Mouse (Mus musculus): ENCODE measurements around the gene Pglyrp2.

Gene Pglyrp2

DNA sequence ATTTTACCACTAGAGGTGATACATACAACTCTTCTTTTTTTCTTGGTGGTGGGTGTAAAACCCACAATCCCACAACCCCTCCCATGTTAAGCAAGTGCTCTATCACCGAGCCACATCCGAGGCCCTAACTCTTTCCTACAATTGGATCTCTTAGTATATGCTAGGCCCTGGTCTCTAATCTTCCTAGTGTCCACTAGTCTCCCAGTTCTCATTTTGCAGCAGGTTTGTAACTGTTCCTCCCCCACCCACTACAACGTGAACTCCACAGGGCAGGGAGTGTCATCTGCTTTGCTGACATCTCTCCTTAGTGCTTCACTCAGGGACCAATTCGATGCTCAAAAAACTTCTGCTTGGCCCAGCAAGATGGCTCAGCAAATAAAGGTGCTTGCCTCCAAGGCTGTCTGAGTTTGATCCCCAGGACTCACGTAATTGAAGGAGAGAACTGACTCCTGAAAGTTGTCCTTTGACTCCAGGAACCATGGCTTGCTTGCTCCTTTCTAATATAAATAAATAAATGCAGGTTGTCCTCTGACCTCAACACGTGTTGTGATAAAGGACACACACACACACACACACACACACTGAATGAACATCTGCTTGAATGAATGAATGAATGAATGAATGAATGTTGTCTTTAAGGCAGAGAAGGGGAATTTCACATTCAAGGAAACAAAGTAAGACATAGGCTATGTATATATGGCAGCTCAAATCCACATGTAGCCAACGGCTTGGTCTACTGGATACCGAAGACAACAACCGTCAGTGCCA is 21.8 kb downstream of the Pglyrp2 start:
- no peak for DNase-seq

DNA sequence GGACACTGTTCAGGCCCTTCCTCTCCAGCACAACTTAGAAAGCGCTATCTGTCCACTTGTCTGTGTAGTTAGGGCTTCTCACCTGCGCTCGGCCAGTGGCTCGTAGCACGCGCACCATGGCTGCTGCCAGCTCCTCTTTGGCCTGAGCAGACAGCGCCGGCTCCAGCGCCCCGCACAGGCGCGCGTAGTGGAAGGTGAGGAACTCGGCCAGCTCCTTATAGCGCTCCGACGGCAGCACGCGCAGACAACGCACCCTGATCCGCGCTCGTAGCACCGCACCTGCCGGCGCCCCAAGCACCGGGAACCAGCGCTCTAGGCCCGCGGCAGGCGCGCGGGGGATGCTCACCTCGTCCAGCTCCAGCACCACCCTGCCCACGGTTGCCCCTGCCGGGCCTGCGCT is 27.7 kb downstream of the Pglyrp2 start:
- DNase-seq = no peak

DNA sequence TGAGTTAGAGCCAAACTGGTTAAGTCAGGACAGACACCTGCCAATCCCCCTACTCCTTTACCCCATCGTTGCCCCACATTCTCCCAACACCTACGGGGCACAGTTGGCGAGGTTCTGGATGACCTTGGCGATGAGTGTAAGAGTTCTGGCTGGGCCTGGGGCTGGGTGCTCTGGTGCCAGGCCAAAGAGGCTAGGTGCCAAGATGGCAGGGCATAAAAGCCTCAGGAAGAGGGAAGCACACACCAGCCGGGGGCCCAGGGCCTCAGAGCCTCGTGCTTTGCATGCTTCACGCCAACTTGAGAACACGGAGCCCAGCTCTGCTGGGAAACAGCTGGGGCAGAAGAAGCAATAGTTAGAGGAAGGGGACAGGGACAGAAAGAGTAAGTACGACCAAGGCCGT is 30.0 kb downstream of the Pglyrp2 start:
- DNase-seq = no peak

DNA sequence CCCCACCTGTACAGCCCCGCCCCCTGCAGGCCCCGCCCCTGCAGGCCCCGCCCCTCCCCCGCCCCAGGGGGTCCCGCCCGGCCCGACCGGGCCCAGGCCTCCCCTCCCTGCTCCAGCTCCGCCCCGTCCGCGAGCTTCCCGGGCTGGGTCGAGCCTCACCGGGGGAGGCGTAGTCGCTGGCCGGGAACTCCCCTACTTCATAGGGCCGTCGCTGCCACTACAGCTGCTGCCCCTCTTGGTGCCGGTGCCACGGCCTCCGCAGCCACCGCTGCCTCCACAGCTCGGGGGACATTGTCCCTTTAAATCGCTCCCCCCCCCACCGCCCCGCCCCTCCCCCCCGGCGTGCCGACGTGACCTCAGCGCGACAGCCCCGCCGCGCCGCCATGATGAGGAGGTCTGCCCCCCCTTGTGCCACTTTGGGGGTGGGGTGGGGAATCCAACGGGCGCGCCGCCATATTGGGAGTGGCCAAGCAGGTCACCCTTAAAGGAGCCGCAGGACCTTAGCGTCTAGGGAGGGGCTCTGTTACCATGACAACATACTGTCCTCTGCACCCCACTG is 34.8 kb downstream of the Pglyrp2 start, which contains the start of gene Wiz:
Gene Wiz (minus strand): TSS at position 339 of the 559 bp plus-strand sequence.
- DNase-seq = peak; percentile 94

DNA sequence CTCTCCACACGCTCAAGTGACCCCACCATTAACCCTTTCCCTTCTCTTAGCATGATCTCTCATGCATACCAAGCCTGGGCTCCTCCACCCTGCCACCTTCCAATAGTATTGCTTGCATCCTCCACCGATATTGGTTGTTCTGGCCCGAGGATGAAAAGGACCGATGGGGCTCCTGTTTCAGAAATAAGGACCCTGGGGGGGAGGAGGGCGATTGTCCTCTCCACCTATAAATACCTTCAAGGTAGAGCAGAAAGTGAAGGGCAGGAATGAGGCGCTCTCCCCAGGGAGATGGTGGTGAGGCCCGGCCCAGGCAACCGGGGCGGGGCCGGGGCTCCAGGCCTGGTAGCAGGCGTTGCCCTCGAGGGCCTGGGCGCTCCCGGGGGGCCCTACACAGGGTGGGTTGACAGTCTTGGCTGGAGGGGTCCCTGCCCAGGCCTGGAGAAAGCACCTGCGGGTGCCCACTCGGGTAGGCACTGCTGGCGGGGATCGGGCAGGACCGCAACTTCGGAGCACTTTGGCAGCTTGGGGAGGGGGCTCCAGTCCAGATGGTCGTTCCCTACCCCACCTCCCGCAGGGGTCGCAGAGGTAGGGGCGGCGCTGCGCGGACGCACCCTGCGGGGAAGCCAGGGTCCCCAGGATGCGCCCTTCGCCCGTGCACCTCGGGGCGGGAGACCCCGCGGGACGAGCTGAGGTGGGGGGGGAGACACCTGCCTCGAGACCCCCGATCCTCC is 35.4 kb downstream of the Pglyrp2 start:
- DNase-seq = peak; percentile 23

DNA sequence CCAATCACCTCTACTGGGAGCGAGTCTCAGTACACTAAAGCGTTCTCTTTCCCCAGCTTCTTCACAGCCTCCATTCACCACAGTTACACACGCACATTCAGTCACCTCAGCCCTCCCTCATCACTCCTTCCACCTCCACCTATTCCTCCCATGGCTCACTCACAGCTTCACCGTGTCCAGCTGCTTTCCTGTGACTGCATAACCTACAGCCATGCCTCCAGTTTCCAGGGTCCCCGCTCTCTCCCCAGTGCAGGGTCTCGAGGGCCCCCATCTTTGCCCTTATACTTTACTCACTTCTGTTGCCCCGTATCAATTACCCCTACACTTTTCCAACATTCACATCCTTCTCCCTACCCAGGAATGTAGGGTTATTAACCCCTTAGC is 36.0 kb downstream of the Pglyrp2 start:
- DNase-seq = no peak

DNA sequence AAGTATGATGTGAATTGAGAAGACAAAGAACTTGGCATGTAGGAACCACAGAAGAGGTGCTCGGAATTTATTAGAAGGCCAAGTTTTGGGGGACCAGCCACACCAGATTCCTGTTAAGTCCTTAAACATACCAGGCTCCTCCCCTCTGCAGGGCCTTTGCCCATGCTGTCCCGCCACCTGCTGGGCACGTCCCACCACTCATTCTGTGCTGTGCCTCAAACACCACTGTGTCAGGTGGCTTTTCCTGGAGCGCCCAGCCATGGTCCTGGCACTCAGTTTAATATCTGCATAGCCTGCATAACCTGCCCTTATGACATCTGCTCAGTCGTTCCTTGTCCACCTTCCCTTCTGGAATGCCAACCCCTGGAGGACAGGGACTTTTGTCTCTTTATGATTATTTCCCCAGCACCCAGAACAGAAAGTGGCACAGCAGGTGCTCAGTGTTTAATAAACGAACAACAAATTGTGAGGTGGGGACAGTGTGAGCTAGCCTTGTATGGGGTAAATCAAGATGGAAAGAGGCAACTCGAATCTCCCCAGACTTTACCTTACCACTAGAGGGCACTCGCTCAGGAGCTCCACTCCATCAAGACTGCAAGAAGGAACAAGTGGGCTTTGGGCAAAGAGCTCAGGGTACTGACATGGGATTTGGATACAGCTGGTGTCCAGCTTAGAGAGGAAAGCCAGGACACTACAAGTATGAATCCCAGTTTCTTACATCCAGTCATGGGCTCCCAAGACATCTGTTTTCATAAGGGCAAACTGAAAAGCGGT is 37.1 kb downstream of the Pglyrp2 start:
- peak; percentile 51 for DNase-seq

DNA sequence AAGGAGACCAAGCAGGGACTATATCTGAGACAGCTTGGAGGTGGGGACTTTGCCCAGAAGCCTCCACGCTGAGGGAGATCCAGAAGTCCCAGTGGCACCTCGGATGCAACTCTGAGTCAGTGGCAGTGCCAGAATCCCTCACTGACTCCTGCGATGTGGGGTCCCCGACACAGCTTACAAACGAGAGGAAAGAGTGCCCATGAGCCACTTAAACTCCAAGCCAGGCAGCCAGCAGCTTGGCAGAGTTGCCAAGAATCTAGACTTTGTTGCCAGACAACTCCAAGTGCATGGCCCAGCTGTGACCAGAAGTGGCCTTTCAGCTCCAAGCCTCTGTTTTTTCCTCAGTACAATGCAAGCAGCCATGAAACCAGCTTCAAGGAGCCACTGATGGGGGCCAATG is 40.3 kb downstream of the Pglyrp2 start:
- no peak for DNase-seq

GRCm38 (mm10) chr17:32382576-32382975 is 41.4 kb downstream of the Pglyrp2 start:
- no peak for DNase-seq

DNA sequence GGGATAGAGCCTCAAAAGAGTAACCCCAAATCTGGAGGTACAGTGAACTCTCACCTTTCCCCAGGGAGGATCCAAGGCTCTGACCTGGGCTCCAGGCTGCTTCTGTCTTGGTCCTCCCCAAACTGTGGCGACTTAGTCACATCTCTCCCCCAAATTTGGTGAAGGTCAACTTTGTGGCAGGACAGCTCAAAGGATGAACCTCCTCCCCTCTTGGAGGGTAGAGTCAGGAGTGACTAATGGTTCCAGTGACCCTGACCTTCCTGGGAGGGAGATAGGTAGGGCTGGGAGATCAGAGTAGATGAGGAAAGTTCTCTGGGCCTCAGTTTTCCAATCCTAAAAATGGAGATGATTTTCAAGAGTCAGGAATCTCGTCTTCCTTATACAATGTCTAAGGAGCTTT is 45.2 kb downstream of the Pglyrp2 start:
- DNase-seq = no peak

DNA sequence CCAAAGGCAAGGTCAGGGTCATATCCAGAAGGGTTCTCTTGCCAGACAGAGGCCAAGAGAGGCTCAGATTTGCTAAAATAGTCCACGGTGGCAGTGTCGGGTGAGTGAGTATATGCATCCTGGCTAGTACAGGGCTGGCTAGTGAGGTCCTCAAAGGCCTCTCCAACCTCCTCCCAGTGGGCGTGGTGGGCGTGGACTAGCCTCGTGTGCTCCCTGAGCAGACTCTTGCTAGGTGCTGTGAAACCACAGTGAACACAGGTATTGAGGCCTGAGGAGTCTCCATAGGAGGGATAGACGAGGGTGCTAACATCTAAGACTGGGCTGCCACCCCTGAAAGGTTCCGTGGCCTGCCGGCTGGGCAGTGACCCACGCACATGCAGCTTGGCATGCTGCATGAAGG is 46.8 kb downstream of the Pglyrp2 start:
- no peak for DNase-seq

- DNase-seq = no peak
Observed at GRCm38 (mm10) chr17:32376475-32376874, 47.5 kb downstream of the Pglyrp2 start.

GRCm38 (mm10) chr17:32368991-32369578 is 54.9 kb downstream of the Pglyrp2 start:
- DNase-seq = no peak

DNA sequence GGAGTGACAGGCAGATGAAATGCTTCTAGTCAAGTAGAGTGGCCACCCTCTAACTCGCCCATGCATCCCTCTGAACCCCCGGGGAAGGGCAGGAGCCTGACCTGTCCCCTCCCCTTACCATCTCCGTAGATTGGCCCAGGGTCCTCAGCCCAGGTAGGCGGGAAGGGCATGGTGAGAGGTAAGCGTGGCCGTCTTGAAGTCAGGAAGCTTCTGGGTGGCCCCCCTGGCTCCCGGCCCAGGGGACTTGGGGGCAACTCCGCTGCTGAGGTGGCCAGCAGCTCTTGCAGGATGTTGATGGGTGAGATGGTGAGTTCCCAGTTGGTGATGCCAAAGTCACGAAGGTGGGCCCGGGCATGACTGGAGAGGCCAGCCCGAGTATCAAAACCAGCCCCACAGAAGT is 56.3 kb downstream of the Pglyrp2 start:
- no peak for DNase-seq

GRCm38 (mm10) chr17:32365296-32365695 is 58.7 kb downstream of the Pglyrp2 start:
- DNase-seq = no peak

DNA sequence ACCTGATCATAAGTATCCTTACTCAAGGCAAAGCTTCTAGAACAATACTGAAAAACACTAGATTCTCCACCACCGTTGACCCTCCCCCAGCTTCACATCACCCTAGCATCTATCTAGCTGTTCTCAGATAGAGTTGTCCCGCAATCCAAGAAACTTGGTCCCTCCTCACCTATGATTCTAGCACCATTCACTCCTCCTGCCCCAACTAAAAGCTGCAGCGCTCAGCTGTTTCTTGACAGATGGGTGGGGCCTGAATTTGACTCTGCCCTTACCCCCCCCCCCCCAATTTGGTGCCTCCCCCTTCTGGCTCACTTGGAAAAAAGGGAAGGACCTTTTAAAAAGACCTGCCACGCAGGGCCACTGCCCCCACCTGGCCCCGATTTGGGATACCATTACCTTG is 59.1 kb downstream of the Pglyrp2 start:
- DNase-seq = no peak

- DNase-seq = peak; percentile 92
Observed at GRCm38 (mm10) chr17:32364331-32364730, 59.6 kb downstream of the Pglyrp2 start.

DNA sequence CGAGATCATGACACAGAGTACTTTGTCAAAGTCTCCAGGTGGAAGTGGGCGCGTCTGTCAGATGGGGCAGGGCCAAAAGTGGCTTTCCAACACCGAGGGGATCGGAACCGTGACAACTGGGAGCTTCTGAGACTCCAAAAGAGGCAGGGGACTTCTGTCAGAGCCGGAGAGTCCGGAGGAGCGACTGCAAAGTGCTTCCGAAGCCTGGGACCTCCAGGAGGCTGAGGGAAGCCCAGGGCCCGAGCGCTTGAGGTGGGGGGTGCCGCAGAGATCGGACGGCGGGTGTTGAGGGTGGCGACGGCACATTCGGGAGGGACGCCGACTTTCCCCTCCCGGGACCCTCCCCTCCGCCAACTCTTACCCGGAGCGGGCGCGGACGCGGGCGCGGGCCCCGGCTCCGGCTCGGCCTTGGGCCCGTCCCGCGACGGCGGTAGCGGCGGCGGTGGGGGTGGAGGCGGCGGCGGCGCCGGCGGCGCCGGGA is 60.1 kb downstream of the Pglyrp2 start:
- DNase-seq = no peak

GRCm38 (mm10) chr17:32362686-32363085 is 61.3 kb downstream of the Pglyrp2 start:
- no peak for DNase-seq
